Mouse (Mus musculus): ENCODE measurements at regions not wholly inside any gene's neighbourhood (a gene's known extent, or its start where the extent isn't known, plus 50 kb on each side); places are given as distances from the start of the nearest gene placed in this dataset.

- ATAC-seq (ENCODE audit: insufficient read depth, low read depth), result no peak
- DNase-seq (ENCODE audit: low spot score), result no peak
- H3K9me3 ChIP-seq (replicated peaks; ENCODE audit: control insufficient read depth, low read length), result no peaks in the 10 kb centered on the region
- no peak overlapping the region for H3K27ac ChIP-seq (ENCODE audit: low read depth)
- H3K4me2 ChIP-seq (ENCODE audit: low read depth, low read length), result no peak overlapping the region
- no peaks in the 10 kb centered on the region for H3K4me1 ChIP-seq (ENCODE audit: control insufficient read depth, insufficient read depth)
- no peak overlapping the region for H3K4me3 ChIP-seq (ENCODE audit: low read depth, low read length)
- no peaks in the 10 kb centered on the region for H3K27me3 ChIP-seq (ENCODE audit: control insufficient read depth, insufficient read depth, low read length)
- no peaks in the 10 kb centered on the region for H3K36me3 ChIP-seq (replicated peaks; ENCODE audit: control insufficient read depth, insufficient read depth, low read length)
- H3K9ac ChIP-seq (replicated peaks; ENCODE audit: low read depth, low read length), result no peak overlapping the region
- TF ChIP-seq EP300 (IDR thresholded peaks at IDR 0.05; ENCODE audit: low read depth) (no peak), CTCF (IDR thresholded peaks at IDR 0.05; ENCODE audit: low read depth) (no peak)
- 67% methylated on average over 2 of the region's 2 CpGs for WGBS
Observed at GRCm38 (mm10) chr15:60565017-60565416, 288.6 kb downstream of the Fam84b start.

GRCm38 (mm10) chr15:60560641-60561040, 292.9 kb downstream of the Fam84b start:
- no peak for ATAC-seq (ENCODE audit: insufficient read depth, low read depth)
- Histone ChIP-seq H3K4me1 (ENCODE audit: control insufficient read depth, insufficient read depth) (no peaks in the 10 kb centered on the region), H3K36me3 (replicated peaks; ENCODE audit: control insufficient read depth, insufficient read depth, low read length) (no peaks in the 10 kb centered on the region), H3K4me2 (ENCODE audit: low read depth, low read length) (no peak overlapping the region), H3K9me3 (replicated peaks; ENCODE audit: control insufficient read depth, low read length) (no peaks in the 10 kb centered on the region), H3K9ac (replicated peaks; ENCODE audit: low read depth, low read length) (no peak overlapping the region), H3K27ac (ENCODE audit: low read depth) (no peak overlapping the region), H3K4me3 (ENCODE audit: low read depth, low read length) (no peak overlapping the region), H3K27me3 (ENCODE audit: control insufficient read depth, insufficient read depth, low read length) (no peaks in the 10 kb centered on the region)
- no peak for TF ChIP-seq EP300 (IDR thresholded peaks at IDR 0.05; ENCODE audit: low read depth)
- TF ChIP-seq CTCF (IDR thresholded peaks at IDR 0.05; ENCODE audit: low read depth), result no peak
- no peak for DNase-seq (ENCODE audit: low spot score)
- 71% methylated on average over 1 of the region's 1 CpGs for WGBS

- WGBS, result 77% methylated on average over 2 of the region's 2 CpGs
- Histone ChIP-seq H3K27ac (ENCODE audit: low read depth) (no peak overlapping the region), H3K9ac (replicated peaks; ENCODE audit: low read depth, low read length) (no peak overlapping the region), H3K27me3 (ENCODE audit: control insufficient read depth, insufficient read depth, low read length) (no peaks in the 10 kb centered on the region), H3K4me1 (ENCODE audit: control insufficient read depth, insufficient read depth) (no peaks in the 10 kb centered on the region), H3K4me3 (ENCODE audit: low read depth, low read length) (no peak overlapping the region), H3K9me3 (replicated peaks; ENCODE audit: control insufficient read depth, low read length) (no peaks in the 10 kb centered on the region), H3K4me2 (ENCODE audit: low read depth, low read length) (no peak overlapping the region), H3K36me3 (replicated peaks; ENCODE audit: control insufficient read depth, insufficient read depth, low read length) (no peaks in the 10 kb centered on the region)
- ATAC-seq (ENCODE audit: insufficient read depth, low read depth) (no peak), DNase-seq (ENCODE audit: low spot score) (no peak)
- TF ChIP-seq EP300 (IDR thresholded peaks at IDR 0.05; ENCODE audit: low read depth) (no peak), CTCF (IDR thresholded peaks at IDR 0.05; ENCODE audit: low read depth) (no peak)
Observed at GRCm38 (mm10) chr15:60555691-60556090, 297.9 kb downstream of the Fam84b start.

- Histone ChIP-seq H3K27me3 (ENCODE audit: control insufficient read depth, insufficient read depth, low read length) (no peaks in the 10 kb centered on the region), H3K36me3 (replicated peaks; ENCODE audit: control insufficient read depth, insufficient read depth, low read length) (no peaks in the 10 kb centered on the region), H3K4me2 (ENCODE audit: low read depth, low read length) (no peak overlapping the region), H3K27ac (ENCODE audit: low read depth) (no peak overlapping the region), H3K4me3 (ENCODE audit: low read depth, low read length) (no peak overlapping the region), H3K9me3 (replicated peaks; ENCODE audit: control insufficient read depth, low read length) (no peaks in the 10 kb centered on the region), H3K4me1 (ENCODE audit: control insufficient read depth, insufficient read depth) (no peaks in the 10 kb centered on the region), H3K9ac (replicated peaks; ENCODE audit: low read depth, low read length) (no peak overlapping the region)
- DNase-seq (ENCODE audit: low spot score) (no peak), ATAC-seq (ENCODE audit: insufficient read depth, low read depth) (no peak)
- no peak for TF ChIP-seq EP300 (IDR thresholded peaks at IDR 0.05; ENCODE audit: low read depth)
- TF ChIP-seq CTCF (IDR thresholded peaks at IDR 0.05; ENCODE audit: low read depth), result no peak
- 46% methylated on average over 1 of the region's 1 CpGs for WGBS
Observed at GRCm38 (mm10) chr15:60554587-60554986, 299.0 kb downstream of the Fam84b start.

GRCm38 (mm10) chr15:60548045-60548444, 305.5 kb downstream of the Fam84b start:
- H3K4me2 ChIP-seq (ENCODE audit: low read depth, low read length), result no peak overlapping the region
- ATAC-seq (ENCODE audit: insufficient read depth, low read depth) (no peak), DNase-seq (ENCODE audit: low spot score) (no peak)
- no peak overlapping the region for H3K9ac ChIP-seq (replicated peaks; ENCODE audit: low read depth, low read length)
- H3K36me3 ChIP-seq (replicated peaks; ENCODE audit: control insufficient read depth, insufficient read depth, low read length), result no peaks in the 10 kb centered on the region
- TF ChIP-seq CTCF (IDR thresholded peaks at IDR 0.05; ENCODE audit: low read depth) (no peak), EP300 (IDR thresholded peaks at IDR 0.05; ENCODE audit: low read depth) (no peak)
- no peaks in the 10 kb centered on the region for H3K9me3 ChIP-seq (replicated peaks; ENCODE audit: control insufficient read depth, low read length)
- no peaks in the 10 kb centered on the region for H3K4me1 ChIP-seq (ENCODE audit: control insufficient read depth, insufficient read depth)
- WGBS, result 53% methylated on average over 7 of the region's 7 CpGs
- no peak overlapping the region for H3K4me3 ChIP-seq (ENCODE audit: low read depth, low read length)
- no peaks in the 10 kb centered on the region for H3K27me3 ChIP-seq (ENCODE audit: control insufficient read depth, insufficient read depth, low read length)
- H3K27ac ChIP-seq (ENCODE audit: low read depth), result no peak overlapping the region

- TF ChIP-seq EP300 (IDR thresholded peaks at IDR 0.05; ENCODE audit: low read depth) (no peak), CTCF (IDR thresholded peaks at IDR 0.05; ENCODE audit: low read depth) (no peak)
- Histone ChIP-seq H3K4me3 (ENCODE audit: low read depth, low read length) (no peak overlapping the region), H3K27ac (ENCODE audit: low read depth) (no peak overlapping the region), H3K27me3 (ENCODE audit: control insufficient read depth, insufficient read depth, low read length) (no peaks in the 10 kb centered on the region), H3K9me3 (replicated peaks; ENCODE audit: control insufficient read depth, low read length) (no peaks in the 10 kb centered on the region), H3K4me2 (ENCODE audit: low read depth, low read length) (no peak overlapping the region), H3K4me1 (ENCODE audit: control insufficient read depth, insufficient read depth) (no peaks in the 10 kb centered on the region), H3K36me3 (replicated peaks; ENCODE audit: control insufficient read depth, insufficient read depth, low read length) (no peaks in the 10 kb centered on the region), H3K9ac (replicated peaks; ENCODE audit: low read depth, low read length) (no peak overlapping the region)
- WGBS, result 69% methylated on average over 4 of the region's 4 CpGs
- DNase-seq (ENCODE audit: low spot score) (no peak), ATAC-seq (ENCODE audit: insufficient read depth, low read depth) (no peak)
Observed at GRCm38 (mm10) chr15:60537191-60537590, 316.4 kb downstream of the Fam84b start.
